Mouse (Mus musculus) megakaryocyte, embryonic 14.5 days (primary cell): ENCODE results near the gene Fnbp1. TPM values are rescaled to one million over a fixed set of nuclear protein-coding genes. Genes with fewer than 3 reads are reported as not detected.

Experiments used
- H3K27me3 ChIP-seq: replicated peaks from 2 replicates; pipeline ENCODE3; 2012; ENCODE audit warnings: inconsistent platforms
- H3K36me3 ChIP-seq: replicated peaks from 2 replicates; pipeline ENCODE3; 2012; ENCODE audit warnings: low read length, inconsistent platforms, mixed read lengths
- H3K4me1 ChIP-seq: 2 replicates; pipeline ENCODE4 v1.6.1; 2012; ENCODE audit warnings: inconsistent platforms
- H3K4me3 ChIP-seq: replicated peaks from 2 replicates; pipeline ENCODE3; 2012; ENCODE audit warnings: moderate library complexity, mild to moderate bottlenecking, inconsistent platforms
- H3K9me3 ChIP-seq: 2 replicates; pipeline ENCODE4 v1.6.1; 2012; ENCODE audit warnings: inconsistent platforms
- FLI1 ChIP-seq: IDR thresholded peaks from 2 replicates; pipeline ENCODE4 v1.6.1; 2012; ENCODE audit warnings: low read length, inconsistent platforms, mixed read lengths
- GATA1 ChIP-seq: IDR thresholded peaks from 3 replicates; pipeline ENCODE4 v1.6.1; 2012; ENCODE audit warnings: mixed read lengths, low read length, inconsistent platforms, borderline replicate concordance
- polyA plus RNA-seq: library from polyadenylated mRNA; stranded (reverse); fragments of >175 nt; gene quantifications from 2 replicates; pipeline ENCODE4 v1.2.3, GENCODE M21; 2012; ENCODE audit warnings: low replicate concordance; ENCODE audit not compliant: insufficient read depth

Fnbp1 gene
- polyA plus RNA-seq, 1 experiment, result 52.5 TPM

- no peaks in the 10 kb centered on the region for H3K9me3 ChIP-seq
- H3K27me3 ChIP-seq, result no peaks in the 10 kb centered on the region
- peaks cover 47% of the 10 kb centered on the region for H3K36me3 ChIP-seq
- peaks cover 59% of the 10 kb centered on the region for H3K4me1 ChIP-seq
- TF ChIP-seq GATA1 (no peak), FLI1 (peak; percentile 76; the same call in 1 of the 2 replicates)
- peak within 1 kb of the TSS; percentile 98 for H3K4me3 ChIP-seq
These were observed 10.3 kb upstream of the Fnbp1 start, which contains the start of gene Gpr107 for GRCm38 (mm10) chr2:31151892-31152812. Gene Gpr107, plus strand, starts transcription at chr2:31152316.

- no peak overlapping the region for H3K4me3 ChIP-seq
- no peaks in the 10 kb centered on the region for H3K27me3 ChIP-seq
- H3K9me3 ChIP-seq, result no peaks in the 10 kb centered on the region
- no peak for TF ChIP-seq FLI1
- no peak for TF ChIP-seq GATA1
- H3K4me1 ChIP-seq, result peaks cover 60% of the 10 kb centered on the region
- peaks cover 49% of the 10 kb centered on the region for H3K36me3 ChIP-seq
These were observed 9.0 kb upstream of the Fnbp1 start for GRCm38 (mm10) chr2:31150762-31151161.

- Histone ChIP-seq H3K27me3 (no peaks in the 10 kb centered on the region), H3K9me3 (no peaks in the 10 kb centered on the region), H3K36me3 (peaks cover 53% of the 10 kb centered on the region), H3K4me1 (peaks cover 74% of the 10 kb centered on the region), H3K4me3 (no peak overlapping the region)
- TF ChIP-seq GATA1 (no peak), FLI1 (no peak)
These were observed 5.2 kb upstream of the Fnbp1 start for GRCm38 (mm10) chr2:31147054-31147453.

DNA sequence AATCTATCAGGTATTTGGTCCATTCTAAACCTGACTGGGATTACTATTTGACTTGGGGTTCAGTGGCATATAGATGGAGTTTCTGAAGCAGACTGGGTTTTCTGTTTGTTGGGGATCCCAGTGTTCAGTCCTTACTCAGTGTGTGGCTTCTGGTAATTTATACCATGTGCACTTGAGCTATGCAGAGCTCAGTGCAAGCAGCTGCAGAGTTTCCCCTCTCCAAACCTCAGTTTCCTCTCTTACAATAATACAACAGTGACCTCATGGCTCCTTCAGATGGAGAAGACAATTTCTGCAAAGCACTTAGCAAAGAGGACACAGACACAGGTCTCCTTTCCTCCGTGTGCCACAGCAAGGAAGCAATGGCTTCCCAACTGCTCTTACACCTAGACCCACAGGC, 3.1 kb upstream of the Fnbp1 start:
- H3K27me3 ChIP-seq, result no peaks in the 10 kb centered on the region
- H3K4me1 ChIP-seq, result peaks cover 74% of the 10 kb centered on the region
- TF ChIP-seq FLI1 (no peak), GATA1 (no peak)
- H3K9me3 ChIP-seq, result no peaks in the 10 kb centered on the region
- peaks cover 43% of the 10 kb centered on the region for H3K36me3 ChIP-seq
- H3K4me3 ChIP-seq, result peak overlapping the region; percentile 80

GRCm38 (mm10) chr2:31143768-31144695, 2.2 kb upstream of the Fnbp1 start:
- Histone ChIP-seq H3K36me3 (peaks cover 35% of the 10 kb centered on the region), H3K4me3 (peak overlapping the region; percentile 98), H3K4me1 (peaks cover 79% of the 10 kb centered on the region), H3K27me3 (no peaks in the 10 kb centered on the region), H3K9me3 (no peaks in the 10 kb centered on the region)
- TF ChIP-seq FLI1 (no peak), GATA1 (no peak)

DNA sequence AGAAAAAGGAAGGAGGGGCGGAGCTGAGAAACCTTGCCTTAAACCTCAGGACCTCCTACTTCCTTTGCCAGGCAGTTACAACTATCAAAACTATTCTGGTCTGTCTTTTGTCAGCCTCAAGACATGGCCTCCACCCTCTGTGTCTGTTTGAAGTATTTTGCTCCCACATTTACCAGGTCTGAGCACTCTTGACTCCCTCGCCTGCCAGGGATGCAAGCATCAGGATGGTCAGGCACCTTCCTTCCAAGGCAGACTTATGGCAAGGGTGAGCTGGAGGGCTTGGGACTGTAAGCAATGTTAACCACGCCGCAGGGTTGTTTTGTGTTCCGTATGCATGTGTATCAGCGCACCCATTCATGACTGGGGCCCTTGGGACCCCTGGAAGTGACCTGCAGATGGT, 1.5 kb upstream of the Fnbp1 start:
- Histone ChIP-seq H3K4me1 (peaks cover 86% of the 10 kb centered on the region), H3K27me3 (no peaks in the 10 kb centered on the region), H3K9me3 (no peaks in the 10 kb centered on the region), H3K4me3 (peak overlapping the region; percentile 98), H3K36me3 (peaks cover 32% of the 10 kb centered on the region)
- TF ChIP-seq GATA1, result no peak
- no peak for TF ChIP-seq FLI1

GRCm38 (mm10) chr2:31142505-31142904, 697 bp upstream of the Fnbp1 start:
- Histone ChIP-seq H3K4me1 (peaks cover 86% of the 10 kb centered on the region), H3K27me3 (no peaks in the 10 kb centered on the region), H3K9me3 (no peaks in the 10 kb centered on the region), H3K4me3 (peak overlapping the region; percentile 98), H3K36me3 (peaks cover 29% of the 10 kb centered on the region)
- no peak for TF ChIP-seq FLI1
- TF ChIP-seq GATA1, result no peak

GRCm38 (mm10) chr2:31141074-31141866, 538 bp downstream of the Fnbp1 start:
- H3K36me3 ChIP-seq, result peaks cover 28% of the 10 kb centered on the region
- H3K27me3 ChIP-seq, result no peaks in the 10 kb centered on the region
- H3K9me3 ChIP-seq, result no peaks in the 10 kb centered on the region
- H3K4me1 ChIP-seq, result peaks cover 87% of the 10 kb centered on the region
- TF ChIP-seq GATA1, result no peak
- TF ChIP-seq FLI1, result no peak
- H3K4me3 ChIP-seq, result peak overlapping the region; percentile 98

GRCm38 (mm10) chr2:31140772-31141073, 1.1 kb downstream of the Fnbp1 start:
- TF ChIP-seq GATA1 (no peak), FLI1 (no peak)

More at GRCm38 (mm10) chr2:31140772-31141073, 1.1 kb downstream of the Fnbp1 start:
- Histone ChIP-seq H3K36me3 (peaks cover 29% of the 10 kb centered on the region), H3K4me1 (peaks cover 88% of the 10 kb centered on the region), H3K27me3 (no peaks in the 10 kb centered on the region), H3K4me3 (peak overlapping the region; percentile 98), H3K9me3 (no peaks in the 10 kb centered on the region)
